Mouse (Mus musculus) heart, adult 2 months (tissue): ENCODE data around the gene Zfp800. TPM values are rescaled to one million over a fixed set of nuclear protein-coding genes. Genes with fewer than 3 reads are reported as not detected.

ENCODE experiments used
- DNase-seq, 2 experiments: peaks; one replicate each; pipeline ENCODE4 v3.0.0; 2021
- H3K27ac ChIP-seq: fragments of 200-600 bp; 2 replicates; pipeline ENCODE4 v1.8.1; 2022
- H3K27me3 ChIP-seq: fragments of 200-500 bp; 2 replicates; pipeline ENCODE4 v1.6.1; 2012; ENCODE audit warnings: mild to moderate bottlenecking, low read length, inconsistent platforms, mixed read lengths; ENCODE audit not compliant: control insufficient read depth, insufficient read depth
- H3K36me3 ChIP-seq: fragments of 200-500 bp; 2 replicates; pipeline ENCODE4 v1.6.1; 2012; ENCODE audit warnings: low read length, inconsistent platforms; ENCODE audit not compliant: control insufficient read depth, insufficient read depth
- H3K4me1 ChIP-seq: fragments of 200-500 bp; 2 replicates; pipeline ENCODE4 v1.6.1; 2011; ENCODE audit warnings: low read length; ENCODE audit not compliant: control insufficient read depth, insufficient read depth
- H3K4me3 ChIP-seq: fragments of 200-600 bp; 2 replicates; pipeline ENCODE4 v1.8.1; 2022
- H3K79me2 ChIP-seq: fragments of 200-500 bp; replicated peaks from 2 replicates; pipeline ENCODE4 v1.6.1; 2012; ENCODE audit warnings: mild to moderate bottlenecking, inconsistent platforms, low read length, moderate library complexity, mixed read lengths; ENCODE audit not compliant: control insufficient read depth, insufficient read depth
- H3K9ac ChIP-seq: fragments of 200-500 bp; 2 replicates; pipeline ENCODE4 v1.6.1; 2012; ENCODE audit warnings: low read depth, mild to moderate bottlenecking, control low read depth, inconsistent platforms, low read length, mixed read lengths
- CTCF ChIP-seq: fragments of 200-600 bp; IDR thresholded peaks from 2 replicates; pipeline ENCODE4 v1.8.1; 2022; ENCODE audit warnings: antibody characterized with exemption, mild to moderate bottlenecking, moderate library complexity
- EP300 ChIP-seq: fragments of 200-500 bp; IDR thresholded peaks from 2 replicates; pipeline ENCODE4 v1.6.1; 2011; ENCODE audit warnings: low read depth, low read length, control low read depth; ENCODE audit not compliant: insufficient read depth
- POLR2A ChIP-seq: fragments of 200-500 bp; IDR thresholded peaks from 2 replicates; pipeline ENCODE4 v1.6.1; 2011; ENCODE audit warnings: mild to moderate bottlenecking, low read depth, low read length, control low read depth; ENCODE audit not compliant: insufficient read depth
- WGBS: fragments of 180-500 bp; shearing (Covaris S2); methylation state at CpG from one replicate; pipeline ENCODE4 v1.1.7; 2018; 5-methylcytosine and 5-hydroxymethylcytosine counted together
- intact Hi-C: fragments of 180-260 bp; cut with DNase I; formaldehyde crosslinking; loops from one replicate; pipeline ENCODE4 v1.15.1; 2025
- polyA plus RNA-seq: library from polyadenylated mRNA; depleted of rRNA; stranded (reverse); fragments of >200 nt; gene quantifications from 2 replicates; pipeline ENCODE4 v1.2.3, GENCODE M21; 2012
- total RNA-seq, 2 experiments: library from RNA; stranded (reverse); gene quantifications; 2 replicates each; pipeline ENCODE4 v1.2.3; 2021

Zfp800 gene
- total and polyA plus RNA-seq, 3 experiments: 1.6 to 11.2 (median 9.7) TPM

- H3K27me3 ChIP-seq: no peaks in the 10 kb centered on the region
- H3K79me2 ChIP-seq: no peaks in the 10 kb centered on the region
- no peak overlapping the region for H3K4me3 ChIP-seq
- DNase-seq: no peak
- H3K27ac ChIP-seq: no peak overlapping the region
- no peak for TF ChIP-seq EP300
- no peak for TF ChIP-seq POLR2A
- TF ChIP-seq CTCF: no peak
- H3K36me3 ChIP-seq: no peaks in the 10 kb centered on the region
- 61% methylated on average over 3 of the region's 3 CpGs for WGBS
- H3K4me1 ChIP-seq: no peaks in the 10 kb centered on the region
- intact Hi-C loops: no loop called here
- no peak overlapping the region for H3K9ac ChIP-seq
Observed at GRCm38 (mm10) chr6:28385169-28385568, 12.6 kb downstream of the Zfp800 start.

- WGBS: 51% methylated on average over 4 of the region's 4 CpGs
Observed at GRCm38 (mm10) chr6:28381983-28382382, 15.8 kb downstream of the Zfp800 start.

GRCm38 (mm10) chr6:28369966-28370683 lies 27.7 kb downstream of the Zfp800 start:
- 70% methylated on average over 6 of the region's 6 CpGs for WGBS
- no peak for DNase-seq
- Histone ChIP-seq H3K4me3 (no peak overlapping the region), H3K4me1 (no peaks in the 10 kb centered on the region), H3K27ac (no peak overlapping the region), H3K9ac (no peak overlapping the region), H3K79me2 (no peaks in the 10 kb centered on the region), H3K27me3 (no peaks in the 10 kb centered on the region), H3K36me3 (no peaks in the 10 kb centered on the region)
- intact Hi-C loops: no loop called here
- TF ChIP-seq POLR2A: no peak
- no peak for TF ChIP-seq CTCF
- TF ChIP-seq EP300: no peak

More at GRCm38 (mm10) chr6:28381983-28382382, 15.8 kb downstream of the Zfp800 start:
- Histone ChIP-seq H3K36me3 (no peaks in the 10 kb centered on the region), H3K4me1 (no peaks in the 10 kb centered on the region), H3K79me2 (no peaks in the 10 kb centered on the region), H3K27ac (no peak overlapping the region), H3K4me3 (no peak overlapping the region), H3K9ac (no peak overlapping the region), H3K27me3 (no peaks in the 10 kb centered on the region)
- intact Hi-C loops: no loop called here
- DNase-seq: no peak
- TF ChIP-seq EP300 (no peak), POLR2A (no peak), CTCF (no peak)

- H3K4me1 ChIP-seq: no peaks in the 10 kb centered on the region
- TF ChIP-seq EP300 (no peak), CTCF (no peak), POLR2A (no peak)
- no peak overlapping the region for H3K4me3 ChIP-seq
- WGBS: 92% methylated on average over 9 of the region's 9 CpGs
- H3K27me3 ChIP-seq: no peaks in the 10 kb centered on the region
- no peaks in the 10 kb centered on the region for H3K36me3 ChIP-seq
- no peak overlapping the region for H3K27ac ChIP-seq
- no peak overlapping the region for H3K9ac ChIP-seq
- intact Hi-C loops: no loop called here
- DNase-seq: no peak
- H3K79me2 ChIP-seq: no peaks in the 10 kb centered on the region
Observed at GRCm38 (mm10) chr6:28367575-28367974, 30.2 kb downstream of the Zfp800 start.

- Histone ChIP-seq H3K9ac (no peak overlapping the region), H3K4me3 (no peak overlapping the region), H3K36me3 (no peaks in the 10 kb centered on the region), H3K27me3 (no peaks in the 10 kb centered on the region), H3K79me2 (no peaks in the 10 kb centered on the region), H3K27ac (no peak overlapping the region), H3K4me1 (no peaks in the 10 kb centered on the region)
- intact Hi-C loops: no loop called here
- 80% methylated on average over 3 of the region's 3 CpGs for WGBS
- no peak for TF ChIP-seq POLR2A
- TF ChIP-seq EP300: no peak
- TF ChIP-seq CTCF: no peak
- DNase-seq: no peak
Observed at GRCm38 (mm10) chr6:28351066-28351465, 46.7 kb downstream of the Zfp800 start.

- no peak overlapping the region for H3K4me3 ChIP-seq
- H3K9ac ChIP-seq: no peak overlapping the region
- no peaks in the 10 kb centered on the region for H3K79me2 ChIP-seq
- no peak for TF ChIP-seq POLR2A
- no peak for TF ChIP-seq EP300
- no peak for TF ChIP-seq CTCF
- no peak for DNase-seq
- no peaks in the 10 kb centered on the region for H3K36me3 ChIP-seq
- no peaks in the 10 kb centered on the region for H3K27me3 ChIP-seq
- H3K4me1 ChIP-seq: no peaks in the 10 kb centered on the region
- intact Hi-C loops: no loop called here
- no peak overlapping the region for H3K27ac ChIP-seq
Observed at GRCm38 (mm10) chr6:28345677-28346076, 52.1 kb downstream of the Zfp800 start.
